Mouse (Mus musculus): ENCODE data around the gene Mum1l1. TPM values are rescaled to one million over a fixed set of nuclear protein-coding genes. Genes with fewer than 3 reads are reported as not detected.
"Not testable (repeated sequence)": the region's sequence is repeated elsewhere in the genome, so short reads cannot be mapped to it uniquely, and the experiment has no call there.

Gene Mum1l1
- total and polyA plus RNA-seq, 3 experiments = 3.9 to 15.0 (median 4.4) TPM

- Histone ChIP-seq H3K4me1 (ENCODE audit: control insufficient read depth in 1 of 2, insufficient read depth in 2 of 2) (no peaks in the 10 kb centered on the region), H3K27me3 (replicated peaks) (no peaks in the 10 kb centered on the region), H3K79me2 (replicated peaks; ENCODE audit: control insufficient read depth, extremely low read depth, insufficient read depth, poor library complexity, severe bottlenecking) (no peaks in the 10 kb centered on the region), H3K36me3 (replicated peaks in 1 of 2; ENCODE audit: control insufficient read depth in 1 of 2, insufficient read depth in 1 of 2, low read length in 1 of 2) (no peaks in the 10 kb centered on the region), H3K4me3 (replicated peaks in 1 of 3; ENCODE audit: low read depth in 2 of 3, low read length in 2 of 3, poor library complexity in 1 of 3) (no peak overlapping the region), H3K9ac (ENCODE audit: insufficient read depth, low read depth) (no peak overlapping the region), H3K27ac (ENCODE audit: insufficient read depth, low read depth) (no peak overlapping the region), H3K4me2 (ENCODE audit: insufficient read depth, low read depth, poor library complexity, severe bottlenecking) (no peak overlapping the region), H3K9me3 (replicated peaks; ENCODE audit: low read length) (no peaks in the 10 kb centered on the region)
- dilution Hi-C loops (cut with MboI; ENCODE audit: extremely low pct_ligation_motif_present, extremely low pct_unique_long_range_greater_than_20kb, low sequenced_read_pairs) (no loop called here), in situ Hi-C loops (cut with MboI; ENCODE audit: low pct_ligation_motif_present, low pct_unique_long_range_greater_than_20kb, low sequenced_read_pairs) (no loop called here)
- no peak for DNase-seq (ENCODE audit: extremely low read depth)
- TF ChIP-seq JUND (conservative IDR thresholded peaks at IDR 0.05; ENCODE audit: low read depth, low read length) (no peak), USF1 (IDR thresholded peaks at IDR 0.05; ENCODE audit: low read depth, low read length) (no peak), MAX (IDR thresholded peaks at IDR 0.05; ENCODE audit: low read length) (no peak), ELF1 (IDR thresholded peaks at IDR 0.05; ENCODE audit: low read depth, low read length) (no peak), IRF4 (IDR thresholded peaks at IDR 0.05; ENCODE audit: low read depth, low read length) (no peak), ZKSCAN1 (IDR thresholded peaks at IDR 0.05; ENCODE audit: borderline replicate concordance, low read depth, low read length) (no peak), ZNF384 (IDR thresholded peaks at IDR 0.05; ENCODE audit: low read depth, low read length) (no peak), NRF1 (IDR thresholded peaks at IDR 0.05; ENCODE audit: low read depth, low read length) (no peak), RCOR1 (conservative IDR thresholded peaks at IDR 0.05; ENCODE audit: low read depth, low read length) (no peak), SIN3A (IDR thresholded peaks at IDR 0.05; ENCODE audit: low read length) (no peak), MEF2A (IDR thresholded peaks at IDR 0.05; ENCODE audit: borderline replicate concordance, low read depth, low read length) (no peak), GABPA (IDR thresholded peaks at IDR 0.05; ENCODE audit: insufficient replicate concordance, low read depth, low read length) (no peak), HCFC1 (IDR thresholded peaks at IDR 0.05; ENCODE audit: low read depth, low read length) (no peak), USF2 (conservative IDR thresholded peaks at IDR 0.05; ENCODE audit: low read depth, low read length) (no peak), KAT2A (IDR thresholded peaks at IDR 0.05; ENCODE audit: insufficient replicate concordance, low read length) (no peak), MYC (IDR thresholded peaks at IDR 0.05; ENCODE audit: low read depth, low read length) (no peak), CHD2 (IDR thresholded peaks at IDR 0.05; ENCODE audit: low read length) (no peak), BHLHE40 (IDR thresholded peaks at IDR 0.05; ENCODE audit: low read depth, low read length) (no peak), MAFK (IDR thresholded peaks at IDR 0.05; ENCODE audit: insufficient replicate concordance, low read length) (no peak), E2F4 (IDR thresholded peaks at IDR 0.05; ENCODE audit: insufficient replicate concordance, low read depth, low read length) (no peak)
Measured at GRCm38 (mm10) chrX:139194572-139195279, 15.1 kb upstream of the Mum1l1 start.

GRCm38 (mm10) chrX:139209191-139209828 lies 532 bp upstream of the Mum1l1 start:
- H3K27me3 ChIP-seq (replicated peaks); dilution Hi-C loops (cut with MboI; ENCODE audit: extremely low pct_ligation_motif_present, extremely low pct_unique_long_range_greater_than_20kb, low sequenced_read_pairs); H3K4me2 ChIP-seq (ENCODE audit: insufficient read depth, low read depth, poor library complexity, severe bottlenecking); in situ Hi-C loops (cut with MboI; ENCODE audit: low pct_ligation_motif_present, low pct_unique_long_range_greater_than_20kb, low sequenced_read_pairs); H3K79me2 ChIP-seq (replicated peaks; ENCODE audit: control insufficient read depth, extremely low read depth, insufficient read depth, poor library complexity, severe bottlenecking); H3K4me1 ChIP-seq (ENCODE audit: control insufficient read depth in 1 of 2, insufficient read depth in 2 of 2); H3K9ac ChIP-seq (ENCODE audit: insufficient read depth, low read depth); DNase-seq (ENCODE audit: extremely low read depth); H3K27ac ChIP-seq (ENCODE audit: insufficient read depth, low read depth); H3K4me3 ChIP-seq (replicated peaks in 1 of 3; ENCODE audit: low read depth in 2 of 3, low read length in 2 of 3, poor library complexity in 1 of 3); H3K36me3 ChIP-seq (replicated peaks in 1 of 2; ENCODE audit: control insufficient read depth in 1 of 2, insufficient read depth in 1 of 2, low read length in 1 of 2); H3K9me3 ChIP-seq (replicated peaks; ENCODE audit: low read length): not testable (repeated sequence)
